Comparison of ENCODE assay signal across 8 mouse cellular contexts in genomic region chr13:23698300-23698693, GRCm38 (mm10). TPM values are rescaled to one million over a fixed set of nuclear protein-coding genes. Genes with fewer than 3 reads are reported as not detected.
A peak's percentile ranks its signal among the peaks of the same experiment; 100 is the strongest.
DNase-seq lines count a peak whose midpoint lies in the region; ATAC-seq and TF ChIP-seq lines count a peak whose summit lies in the region.

Hist1h4c (minus strand) TSS chr13:23698454.

- no peaks in the 10 kb centered on the region for H3K9me3 ChIP-seq in megakaryocyte, embryonic 14.5 days

- no peaks in the 10 kb centered on the region for H3K4me1 ChIP-seq in cortical plate, adult 2 months (ENCODE audit: control insufficient read depth, insufficient read depth, low read length)
- peaks cover 46% of the 10 kb centered on the region for H3K4me1 ChIP-seq in megakaryocyte, embryonic 14.5 days

- peak; percentile 100 for TF ChIP-seq POLR2A in cortical plate, adult 2 months (IDR thresholded peaks at IDR 0.05; ENCODE audit: extremely low read depth, insufficient read depth, low read length)

- TF ChIP-seq CTCF in cortical plate, adult 2 months (IDR thresholded peaks at IDR 0.05; ENCODE audit: extremely low read depth, insufficient read depth, low read length) = no peak

- peak; percentile 83 for ATAC-seq in activated CD4-positive, CD25-positive, alpha-beta regulatory T cell, adult 4 months

- peak; percentile 94 to 97 for DNase-seq in gastrocnemius, adult 8-10 months (ENCODE audit: low spot score in 2 of 2)
- peak; percentile 99 for DNase-seq in hindlimb bud, embryonic 11.5 days (ENCODE audit: extremely low spot score, low read depth, low spot score)
- peak; percentile 96 to 100 for DNase-seq in left cerebral cortex, adult 8-10 months (ENCODE audit: low spot score in 2 of 2)
- peak; percentile 99 for DNase-seq in right cerebral cortex, postnatal 10 days (ENCODE audit: low spot score in 2 of 2)
- peak; percentile 98 for DNase-seq in urinary bladder, postnatal 25 days (ENCODE audit: low spot score)

- peak within 1 kb of the TSS; percentile 46 for H3K4me3 ChIP-seq in cortical plate, adult 2 months (ENCODE audit: insufficient read depth, low read length)
- H3K4me3 ChIP-seq in megakaryocyte, embryonic 14.5 days (replicated peaks) = peak within 1 kb of the TSS; percentile 88

- H3K27me3 ChIP-seq in megakaryocyte, embryonic 14.5 days (replicated peaks) = no peaks in the 10 kb centered on the region

- 0 out of 2 replicates have a peak within 1 kb of the TSS, but pooled peaks have one; percentile 29 for H3K27ac ChIP-seq in cortical plate, adult 2 months (ENCODE audit: insufficient read depth, low read length)

- H3K36me3 ChIP-seq in megakaryocyte, embryonic 14.5 days (replicated peaks; ENCODE audit: low read length) = peaks cover 4% of the 10 kb centered on the region

RNA-seq across cellular contexts. Expression of gene Hist1h4c, which starts in this region (rescaled TPM):
- 1 to 10 TPM in 1 of 2 experiments, under 1 TPM in 1; 0.57 to 7.4 TPM for polyA plus RNA-seq in activated CD4-positive, CD25-positive, alpha-beta regulatory T cell, adult 4 months (2017; shearing (Covaris generic))
- polyA plus RNA-seq in cortical plate, adult 2 months (2012; rRNA removed) = 4.1 and 9.6 TPM in 2 replicates
- 10 to 100 TPM; 66.4 to 87.5 (median 79.3) TPM for total RNA-seq in gastrocnemius, adult 8-10 months (2022)
- total RNA-seq in left cerebral cortex, adult 8-10 months (2022) = 100 to 1,000 TPM in 2 of 4 experiments, 10 to 100 TPM in 2; 87.8 to 116 (median 99.2) TPM
- 4.0 and 19.8 TPM in 2 replicates for polyA plus RNA-seq in megakaryocyte, embryonic 14.5 days (2012; ENCODE audit: insufficient read depth, low replicate concordance)

Comparison
In these comparisons a context has a peak if more than half of its experiments do, and no peak if none do; other contexts are left out.
1. Peak in every context shown above with its lines: DNase-seq, ATAC-seq, H3K4me3 ChIP-seq and H3K27ac ChIP-seq.